Mouse (Mus musculus) layer of hippocampus, adult 8-10 months (tissue): ENCODE results near the gene Nprl3. TPM values are rescaled to one million over a fixed set of nuclear protein-coding genes. Genes with fewer than 3 reads are reported as not detected.
"Not testable (repeated sequence)": the region's sequence is repeated elsewhere in the genome, so short reads cannot be mapped to it uniquely, and the experiment has no call there.

Experiments used
- DNase-seq, 2 experiments: peaks; one replicate each; pipeline ENCODE4 v3.0.0; 2022; ENCODE audit warnings: low spot score in 2 of 2
- total RNA-seq, 4 experiments: library from RNA; stranded (reverse); gene quantifications; 2 replicates each; pipeline ENCODE4 v1.2.4; 2022

Nprl3 gene
- 10 to 100 TPM; 58.1 to 80.0 (median 63.5) TPM for total RNA-seq

DNA sequence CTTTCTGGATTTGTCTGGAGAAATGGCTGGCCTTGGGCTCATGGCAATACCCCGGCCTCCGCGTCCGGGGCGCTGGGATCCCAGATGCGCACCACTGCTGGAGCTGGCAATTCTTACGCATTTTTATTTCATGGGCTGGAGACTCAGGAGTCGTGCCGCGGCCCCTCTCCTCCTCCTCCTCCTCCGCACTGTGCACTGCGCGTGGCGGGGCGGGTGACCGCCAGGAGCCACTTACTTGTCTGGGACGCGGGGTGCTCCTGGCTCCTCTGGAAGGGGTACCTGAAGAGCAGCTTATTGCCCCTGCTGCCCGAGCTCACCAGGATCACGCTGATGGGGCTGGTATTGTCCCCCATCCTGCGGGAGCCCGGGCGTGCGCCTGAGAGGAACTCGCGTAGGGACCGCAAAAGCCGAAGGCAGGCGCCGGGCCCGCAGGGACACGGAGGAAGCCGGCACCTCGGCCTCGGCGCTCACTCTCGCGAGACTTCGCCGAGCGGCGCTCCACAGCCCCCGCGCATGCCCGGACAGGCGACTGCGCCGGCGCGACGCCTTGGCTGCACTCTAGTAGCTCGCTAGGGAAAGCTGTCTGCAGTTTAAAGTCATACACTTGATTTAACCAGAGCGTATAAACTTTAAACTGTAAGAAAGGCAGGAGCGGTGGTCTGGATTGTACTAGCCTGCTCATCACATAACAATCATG is at the start of gene Nprl3:
Gene Nprl3 (minus strand): TSS at position 520 of the 697 bp plus-strand sequence.
- peak; percentile 91 to 95 for DNase-seq

DNA sequence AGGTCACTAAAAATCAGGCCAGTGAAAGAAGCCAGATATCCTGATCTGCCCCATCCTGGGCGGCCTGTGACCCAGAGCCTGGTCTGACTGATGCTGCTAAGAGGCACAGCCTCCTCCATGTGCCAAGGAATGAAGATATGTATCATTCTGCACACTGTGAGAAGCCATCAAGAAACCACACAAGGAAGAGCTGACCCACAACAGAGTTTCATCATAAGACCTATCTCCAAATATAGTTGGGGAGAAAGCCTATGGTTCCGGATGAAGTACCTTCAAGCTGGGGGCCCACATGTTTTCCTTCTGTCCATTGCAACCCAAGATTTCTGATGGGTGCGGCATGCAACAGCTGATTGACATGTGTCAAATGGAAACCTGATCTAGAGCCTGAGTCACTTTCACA is 48.5 kb upstream of the Nprl3 start:
- no peak for DNase-seq

DNA sequence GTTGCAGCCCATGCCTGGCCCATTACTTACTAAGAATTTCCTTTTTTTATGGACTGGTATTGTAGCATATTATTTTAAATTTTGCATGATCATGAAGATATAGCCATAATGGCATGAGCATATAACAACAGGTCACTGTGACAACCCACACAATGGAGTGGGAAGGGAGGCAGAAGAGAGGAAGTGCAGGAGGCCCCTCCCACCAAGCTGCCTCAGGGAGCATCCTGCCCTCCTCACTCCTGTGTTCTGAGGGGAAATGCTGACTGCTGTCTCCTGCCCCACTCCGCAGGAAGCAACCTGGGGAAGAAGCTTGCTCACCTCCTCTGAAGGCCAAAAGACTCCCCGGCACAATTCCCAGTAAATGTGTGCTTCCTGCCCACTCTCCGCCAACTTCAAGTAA is 42.4 kb upstream of the Nprl3 start:
- no peak for DNase-seq

DNA sequence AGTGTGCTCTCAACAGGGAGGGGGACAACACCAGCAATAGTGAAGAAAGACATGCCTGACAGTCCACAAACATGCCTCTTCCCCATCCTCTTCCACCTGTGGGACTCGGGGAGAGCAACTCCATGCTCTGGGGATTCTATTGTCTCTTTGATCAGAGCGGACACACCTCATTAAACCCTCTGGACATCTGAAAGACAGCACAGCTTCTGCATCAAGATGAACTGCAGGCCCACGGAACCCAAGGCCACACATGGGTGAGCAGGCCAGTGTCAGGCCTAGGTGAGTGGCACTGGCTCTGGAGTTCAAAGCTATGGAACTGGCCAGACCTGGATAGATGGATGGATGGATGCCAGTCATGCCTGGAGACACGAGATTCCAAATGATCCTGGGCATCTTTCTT is 41.9 kb upstream of the Nprl3 start:
- no peak for DNase-seq

DNA sequence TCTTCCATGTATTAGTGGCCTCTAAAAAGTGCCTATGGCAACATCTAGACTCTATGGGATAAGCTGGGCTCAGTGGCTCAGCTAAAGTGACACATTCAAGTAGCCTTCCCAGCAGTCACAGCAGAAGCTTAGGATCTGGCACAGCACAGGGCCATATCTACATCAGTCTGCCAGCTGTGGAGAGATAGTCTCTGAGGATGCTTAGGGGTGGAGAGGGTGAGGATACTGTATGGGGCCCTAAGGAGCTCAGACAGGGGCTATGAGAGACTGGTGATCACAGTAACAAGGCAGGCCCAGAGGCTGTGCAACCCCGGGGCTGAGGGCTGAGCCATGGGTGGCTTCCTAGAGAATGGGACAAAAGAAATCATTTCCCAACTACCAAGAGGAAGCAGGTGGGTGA is 39.5 kb upstream of the Nprl3 start:
- DNase-seq: no peak

DNA sequence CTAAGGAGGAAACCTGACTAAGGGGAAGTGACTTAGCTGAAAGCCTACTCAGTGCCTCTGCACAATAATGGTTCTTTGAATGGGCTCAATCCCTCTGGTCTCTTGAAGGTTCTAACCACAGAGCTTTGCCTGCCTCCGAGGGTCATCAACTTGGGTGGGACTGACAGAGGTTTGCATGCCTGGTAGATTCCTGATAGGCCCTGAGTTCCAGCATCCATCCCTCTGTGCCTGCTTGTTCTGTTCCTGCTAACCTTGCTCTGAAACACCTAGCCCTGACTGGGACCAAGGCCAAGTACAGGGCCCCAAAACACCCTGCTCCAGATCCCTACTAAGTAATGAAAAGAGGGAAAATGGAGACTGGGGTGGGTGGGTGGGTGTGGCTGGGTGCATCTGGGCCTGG is 35.9 kb upstream of the Nprl3 start:
- no peak for DNase-seq

DNA sequence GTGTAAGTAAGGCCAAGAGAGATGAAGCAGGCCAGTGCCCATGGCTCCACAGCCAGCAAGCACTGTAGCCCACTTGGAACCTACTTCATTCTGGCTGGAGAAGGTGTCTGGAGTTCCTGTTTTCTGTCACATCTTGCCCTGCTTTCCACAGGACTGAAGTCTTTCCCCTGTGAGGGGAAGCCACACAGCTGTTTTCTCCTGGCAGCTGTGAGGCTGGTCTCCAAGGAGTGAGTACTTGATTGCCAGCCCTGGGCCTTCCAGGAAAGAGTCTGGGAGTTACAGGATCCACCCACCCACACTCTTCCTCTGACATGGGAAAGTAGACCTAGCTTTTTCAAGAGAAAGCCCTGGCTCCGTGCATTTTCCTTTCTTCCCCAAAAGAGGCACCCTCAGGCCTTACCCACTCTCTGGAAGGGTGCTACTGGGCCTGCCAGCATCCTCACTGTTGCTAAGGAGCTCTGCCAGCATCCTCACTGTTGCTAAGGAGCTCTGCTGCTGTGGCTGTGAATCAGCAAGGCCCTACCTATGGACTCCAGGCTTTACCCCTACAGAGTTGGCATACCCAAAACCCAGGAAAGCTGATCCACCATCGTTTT is 35.4 kb upstream of the Nprl3 start:
- DNase-seq: peak; percentile 28 to 45

DNA sequence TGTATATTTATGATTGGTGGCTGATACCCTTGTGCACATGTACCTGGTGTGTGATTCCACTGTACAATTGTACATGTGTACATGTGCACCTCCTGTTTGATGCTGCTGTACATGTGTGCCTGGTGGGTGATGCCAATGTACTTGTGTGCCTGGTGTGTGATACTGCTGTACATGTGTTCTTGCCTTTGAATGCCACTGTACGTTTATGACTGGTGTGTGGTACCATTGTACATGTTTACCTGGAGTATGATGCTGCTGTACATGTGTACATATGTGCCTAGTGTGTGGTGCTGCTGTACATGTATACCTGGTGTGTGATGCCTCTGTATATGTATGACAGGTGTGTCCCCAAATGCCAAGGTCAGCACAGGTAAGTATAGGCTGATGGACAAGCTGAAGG is 34.0 kb upstream of the Nprl3 start:
- DNase-seq: no peak

DNA sequence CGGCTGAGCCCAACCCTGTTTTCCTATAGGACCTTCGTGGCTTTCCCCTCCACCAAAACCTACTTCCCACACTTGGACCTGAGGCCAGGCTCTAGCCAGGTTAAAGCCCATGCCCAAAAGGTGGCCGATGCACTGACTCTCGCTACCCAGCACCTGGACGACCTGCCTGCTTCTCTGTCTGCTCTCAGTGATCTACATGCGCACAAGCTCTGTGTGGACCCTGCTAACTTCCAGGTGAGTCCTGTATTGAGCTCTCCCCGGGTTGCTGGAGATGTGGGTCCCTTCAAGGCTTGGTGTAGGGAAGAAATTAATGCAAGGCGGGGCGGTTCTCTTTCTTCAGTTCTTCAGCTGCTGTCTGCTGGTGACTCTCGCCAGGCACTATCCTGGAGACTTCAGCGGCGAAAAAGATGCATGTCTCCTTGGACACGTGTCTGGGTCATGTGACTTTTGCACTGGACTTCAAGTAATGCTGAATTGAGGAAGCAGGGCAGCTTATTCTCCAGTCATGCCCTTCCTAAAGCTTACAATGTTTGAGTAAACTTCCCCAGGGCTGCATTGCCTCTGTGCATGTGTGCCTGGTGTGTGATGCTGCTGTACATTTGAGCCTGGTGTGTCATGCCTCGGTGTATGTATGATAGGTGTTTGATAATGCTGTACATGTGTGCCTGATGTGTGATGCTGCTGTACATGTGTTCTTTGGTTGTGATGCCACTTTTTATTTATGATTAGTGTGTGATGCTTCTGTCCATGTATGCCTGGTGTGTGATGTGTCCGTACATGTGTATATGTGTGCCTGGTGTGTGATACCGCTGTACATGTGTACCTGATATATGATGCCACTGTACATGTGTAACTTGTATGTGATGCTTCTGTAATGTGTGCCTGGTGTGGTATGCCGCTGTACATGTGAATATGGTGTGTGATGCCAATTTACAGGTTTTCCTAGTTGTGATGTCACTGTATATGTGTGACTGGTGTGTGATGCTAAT is 33.1 kb upstream of the Nprl3 start:
- no peak for DNase-seq

DNA sequence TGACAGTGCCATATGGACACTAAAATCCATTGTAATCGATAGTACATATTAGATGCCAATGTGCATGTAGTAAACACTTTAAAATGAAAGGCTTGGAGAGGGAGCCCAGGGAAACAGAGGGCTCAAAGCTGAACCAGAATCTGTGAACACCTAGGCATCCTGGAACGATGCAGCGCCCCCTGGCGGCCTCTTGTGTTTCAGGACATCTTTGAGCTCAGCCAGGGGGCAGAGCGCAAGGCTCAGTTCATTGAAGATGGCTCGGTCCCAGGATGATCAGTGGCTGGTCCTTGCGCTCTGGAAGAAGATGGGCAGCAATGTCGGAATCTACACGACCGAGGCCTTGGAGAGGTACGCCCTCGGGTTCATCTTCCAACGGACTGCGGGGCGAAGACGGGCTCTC is 32.4 kb upstream of the Nprl3 start, which contains the start of gene Hbq1a:
Gene Hbq1a (plus strand): TSS at position 205 of the 400 bp plus-strand sequence.
- DNase-seq: peak; percentile 24 to 65

DNA sequence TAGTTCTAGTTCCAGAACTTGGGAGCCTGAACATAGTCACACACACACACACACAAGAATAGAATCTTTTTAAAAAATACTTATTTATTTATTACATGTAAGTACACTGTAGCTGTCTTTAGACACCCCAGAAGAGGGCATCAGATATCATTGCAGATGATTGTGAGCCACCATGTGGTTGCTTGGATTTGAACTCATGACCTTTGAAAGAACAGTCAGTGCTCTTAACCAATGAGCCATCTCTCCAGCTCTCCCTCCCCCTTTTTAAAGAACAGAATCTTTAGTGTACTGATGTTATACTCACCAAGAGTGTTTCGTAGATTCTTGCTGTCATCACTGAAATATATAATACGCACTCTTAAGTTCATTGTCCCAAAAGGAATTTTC is 31.0 kb upstream of the Nprl3 start:
- DNase-seq: no peak

DNA sequence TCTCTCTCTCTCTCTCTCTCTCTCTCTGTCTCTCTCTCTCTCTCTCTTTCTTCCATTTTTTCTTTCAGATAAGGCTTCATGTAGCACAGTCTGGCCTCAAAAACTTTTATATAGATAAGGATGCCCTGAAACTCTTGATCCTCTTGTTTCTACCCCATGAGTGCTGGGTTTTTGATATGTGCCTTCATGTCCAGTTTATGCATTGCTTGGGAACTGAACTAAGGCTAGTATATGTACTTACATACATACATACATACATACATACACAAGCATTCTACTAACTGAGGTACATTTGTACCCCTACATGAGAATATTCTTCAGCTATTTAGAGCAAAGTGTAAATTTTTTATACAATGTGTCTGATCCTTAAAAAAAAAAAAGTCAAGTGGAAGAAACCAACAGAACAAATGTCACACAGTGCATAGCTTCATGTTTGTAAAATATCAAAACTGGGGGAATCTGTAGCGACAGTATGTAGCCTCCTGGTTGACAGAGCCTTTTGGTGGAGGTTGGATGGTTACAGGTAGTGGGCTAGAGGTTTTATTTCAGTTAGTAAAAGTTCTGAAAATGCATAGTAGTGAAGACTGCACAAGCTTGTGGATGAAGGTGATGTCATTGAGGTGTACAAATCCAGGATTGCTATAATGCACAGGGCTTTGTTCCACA is 30.5 kb upstream of the Nprl3 start:
- no peak for DNase-seq

DNA sequence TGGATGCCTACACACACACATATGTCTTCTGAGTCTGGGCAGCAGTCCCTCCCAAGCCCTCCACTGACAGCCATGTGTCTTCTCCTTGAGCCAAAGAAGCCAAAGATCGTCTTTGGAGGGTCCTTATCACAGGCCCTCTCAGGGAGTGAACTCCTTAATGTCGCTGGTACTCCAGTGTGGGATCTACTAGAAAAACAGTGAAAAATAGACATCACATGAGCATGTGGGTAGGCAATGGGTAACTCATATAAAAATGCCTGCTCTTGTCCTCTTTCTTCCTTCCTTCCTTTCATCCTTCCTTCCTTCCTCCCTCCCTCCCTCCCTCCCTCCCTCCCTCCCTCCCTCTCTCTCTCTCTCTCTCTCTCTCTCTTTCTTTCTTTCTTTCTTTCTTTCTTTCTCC is 29.9 kb upstream of the Nprl3 start:
- DNase-seq: not testable (repeated sequence)

DNA sequence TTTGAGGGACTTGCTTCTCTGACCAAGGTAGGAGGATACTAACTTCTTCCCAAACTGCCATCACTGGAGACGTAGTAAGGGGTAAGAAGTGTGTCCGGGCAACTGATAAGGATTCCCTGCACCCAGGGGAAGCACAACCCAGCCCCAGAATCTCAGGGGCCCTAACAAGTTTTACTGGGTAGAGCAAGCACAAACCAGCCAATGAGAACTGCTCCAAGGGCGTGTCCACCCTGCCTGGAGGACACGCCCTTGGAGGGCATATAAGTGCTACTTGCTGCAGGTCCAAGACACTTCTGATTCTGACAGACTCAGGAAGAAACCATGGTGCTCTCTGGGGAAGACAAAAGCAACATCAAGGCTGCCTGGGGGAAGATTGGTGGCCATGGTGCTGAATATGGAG is 28.7 kb upstream of the Nprl3 start, which contains the start of gene Hba-a2:
Gene Hba-a2 (plus strand): TSS at position 287 of the 400 bp plus-strand sequence.
- not testable (repeated sequence) for DNase-seq

DNA sequence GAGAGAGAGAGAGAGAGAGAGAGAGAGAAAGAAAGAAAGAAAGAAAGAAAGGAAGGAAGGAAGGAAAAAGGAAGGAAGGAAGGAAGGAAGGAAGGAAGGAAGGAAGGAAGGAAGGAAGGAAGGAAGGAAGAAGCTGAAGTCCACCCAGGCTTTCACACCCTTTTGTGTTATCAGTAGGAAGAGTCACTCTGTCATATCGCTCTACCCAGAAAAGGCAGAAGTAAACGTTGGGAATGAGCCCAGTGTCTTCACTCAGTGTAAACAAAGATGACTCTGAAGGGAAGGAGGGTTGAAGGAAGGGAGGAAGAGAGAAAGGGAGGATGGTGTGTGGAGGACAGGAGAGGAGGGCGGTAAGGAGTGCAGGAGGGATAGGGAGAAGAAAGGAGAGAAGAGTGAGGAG is 26.0 kb upstream of the Nprl3 start:
- not testable (repeated sequence) for DNase-seq

DNA sequence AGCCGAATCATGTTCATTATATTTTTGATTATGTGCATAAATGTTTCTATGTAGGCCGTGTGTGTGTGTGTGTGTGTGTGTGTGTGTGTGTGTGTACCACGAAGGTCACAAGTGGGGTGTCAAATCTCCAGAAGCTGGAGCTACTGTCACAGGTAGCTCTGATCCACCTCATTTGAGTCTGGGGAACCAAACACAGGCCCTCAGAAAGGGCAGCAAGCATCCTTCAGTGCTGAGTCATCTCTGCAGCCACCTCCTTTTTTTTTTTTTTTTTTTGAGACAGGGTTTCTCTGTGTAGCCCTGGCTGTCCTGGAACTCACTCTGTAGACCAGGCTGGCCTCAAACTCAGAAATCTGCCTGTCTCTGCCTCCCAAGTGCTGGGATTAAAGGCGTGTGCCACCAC is 25.3 kb upstream of the Nprl3 start:
- DNase-seq: not testable (repeated sequence)

DNA sequence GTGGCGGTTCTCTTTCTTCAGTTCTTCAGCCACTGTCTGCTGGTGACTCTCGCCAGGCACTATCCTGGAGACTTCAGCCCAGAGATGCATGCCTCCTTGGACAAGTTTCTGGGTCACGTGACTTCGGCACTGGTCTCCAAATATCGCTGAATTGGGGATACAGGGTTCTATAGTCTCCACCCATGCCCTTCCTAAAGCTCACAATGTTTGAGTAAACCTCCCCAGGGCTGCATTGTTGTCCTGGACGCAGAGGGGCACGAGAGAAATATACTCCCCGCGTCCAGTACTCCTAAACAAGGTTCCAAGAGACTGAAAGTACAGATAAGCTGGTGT is 20.0 kb upstream of the Nprl3 start:
- no peak for DNase-seq

DNA sequence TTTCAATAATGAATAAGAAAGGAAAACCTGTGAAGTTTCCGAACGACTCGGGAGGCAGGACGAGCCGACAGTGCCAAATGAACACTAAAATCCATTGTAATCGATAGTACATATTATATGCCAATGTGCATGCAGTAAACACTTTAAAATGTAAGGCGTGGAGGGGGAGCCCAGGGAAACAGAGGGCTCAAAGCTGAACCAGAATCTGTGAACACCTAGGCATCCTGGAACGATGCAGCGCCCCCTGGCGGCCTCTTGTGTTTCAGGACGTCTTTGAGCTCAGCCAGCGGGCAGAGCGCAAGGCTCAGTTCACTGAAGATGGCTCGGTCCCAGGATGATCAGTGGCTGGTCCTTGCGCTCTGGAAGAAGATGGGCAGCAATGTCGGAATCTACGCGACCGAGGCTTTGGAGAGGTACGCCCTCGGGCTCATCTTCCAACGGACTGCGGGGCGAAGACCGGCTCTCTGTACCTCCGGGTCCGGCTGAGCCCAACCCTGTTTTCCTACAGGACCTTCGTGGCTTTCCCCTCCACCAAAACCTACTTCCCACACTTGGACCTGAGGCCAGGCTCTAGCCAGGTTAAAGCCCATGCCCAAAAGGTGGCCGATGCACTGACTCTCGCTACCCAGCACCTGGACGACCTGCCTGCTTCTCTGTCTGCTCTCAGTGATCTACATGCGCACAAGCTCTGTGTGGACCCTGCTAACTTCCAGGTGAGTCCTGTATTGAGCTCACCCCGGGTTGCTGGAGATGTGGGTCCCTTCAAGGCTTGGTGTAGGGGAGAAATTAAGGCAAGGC is 19.4 kb upstream of the Nprl3 start, which contains the start of gene Hbq1b:
Gene Hbq1b (plus strand): TSS at position 271 of the 798 bp plus-strand sequence.
- DNase-seq: peak; percentile 69 to 83

DNA sequence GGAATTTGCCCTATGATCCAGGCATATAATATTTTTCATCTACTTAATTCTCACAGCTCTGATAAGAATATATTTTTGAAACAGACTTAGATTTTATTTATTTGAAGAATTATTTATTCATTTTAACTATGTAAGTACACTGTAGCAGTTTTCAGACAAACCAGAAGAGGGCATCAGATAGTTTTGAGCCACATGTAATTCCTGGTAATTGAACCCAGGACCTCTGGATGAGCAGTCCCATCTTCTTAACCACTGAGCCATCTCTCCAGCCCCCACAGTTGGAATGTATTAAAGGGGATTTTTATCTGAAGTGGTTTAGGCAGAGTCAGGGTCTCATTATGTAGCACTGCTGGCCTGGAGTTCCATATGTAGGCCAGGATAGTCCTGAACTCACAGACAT is 18.4 kb upstream of the Nprl3 start:
- DNase-seq: not testable (repeated sequence)

DNA sequence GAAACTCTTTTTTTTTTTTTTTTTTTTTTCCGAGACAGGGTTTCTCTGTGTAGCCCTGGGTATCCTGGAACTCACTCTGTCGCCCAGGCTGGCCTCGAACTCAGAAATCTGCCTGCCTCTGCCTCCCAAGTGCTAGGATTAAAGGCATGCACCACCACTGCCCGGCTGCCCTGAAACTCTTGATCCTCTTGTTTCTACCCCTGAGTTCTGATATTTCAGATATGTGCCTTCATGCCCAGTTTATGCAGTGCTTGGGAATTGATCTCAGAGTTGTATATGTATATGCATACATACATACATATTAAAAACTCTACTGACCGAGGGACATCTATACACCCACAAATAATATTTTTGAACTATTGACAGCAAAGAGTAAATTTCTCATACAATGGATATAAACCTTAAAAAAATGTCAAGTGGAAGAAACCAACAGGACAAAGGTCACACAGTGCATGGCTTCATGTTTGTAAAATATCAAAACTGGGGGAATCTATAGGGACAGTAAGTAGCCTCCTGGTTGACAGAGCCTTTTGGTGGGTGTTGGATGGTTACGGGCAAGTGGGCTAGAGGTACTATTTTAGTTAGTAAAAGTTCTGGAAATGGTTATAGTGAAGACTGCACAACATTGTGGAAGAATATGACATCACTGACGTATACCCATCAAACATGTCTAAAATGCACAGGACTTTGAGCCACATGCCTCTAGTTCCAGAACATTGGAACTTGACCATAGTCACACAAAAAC is 17.7 kb upstream of the Nprl3 start:
- DNase-seq: no peak
